Mouse (Mus musculus) heart, postnatal 0 days (tissue): Measurements from ENCODE around the gene Pygl. TPM values are rescaled to one million over a fixed set of nuclear protein-coding genes. Genes with fewer than 3 reads are reported as not detected.

Experiments
- ATAC-seq: fragments of 200-750 bp; cut with Nextera tagmentation; 2 replicates; pipeline ENCODE4 v1.8.0; 2017; ENCODE audit warnings: low read depth, moderate number of reproducible peaks, moderate library complexity; ENCODE audit not compliant: insufficient read depth
- DNase-seq: peaks from one replicate; pipeline ENCODE4 v3.0.0-alpha.2; 2016; ENCODE audit warnings: low spot score
- H3K27ac ChIP-seq: fragments of 300-500 bp; sonication (generic); 2 replicates; pipeline ENCODE4 v1.5.1; 2014; ENCODE audit warnings: low read depth, mild to moderate bottlenecking
- H3K27me3 ChIP-seq: fragments of 300-500 bp; sonication (generic); 2 replicates; pipeline ENCODE4 v1.6.1; 2014; ENCODE audit warnings: low read length, mixed read lengths; ENCODE audit not compliant: control insufficient read depth, insufficient read depth
- H3K36me3 ChIP-seq: fragments of 300-500 bp; sonication (generic); replicated peaks from 2 replicates; pipeline ENCODE4 v1.6.1; 2014; ENCODE audit warnings: low read length, mixed read lengths; ENCODE audit not compliant: control insufficient read depth, insufficient read depth
- H3K4me1 ChIP-seq: fragments of 300-500 bp; sonication (generic); 2 replicates; pipeline ENCODE4 v1.6.1; 2014; ENCODE audit warnings: antibody characterized with exemption; ENCODE audit not compliant: control insufficient read depth, insufficient read depth
- H3K4me2 ChIP-seq: fragments of 300-500 bp; sonication (generic); 2 replicates; pipeline ENCODE4 v1.6.1; 2014; ENCODE audit warnings: low read depth, mild to moderate bottlenecking, low read length, moderate library complexity
- H3K4me3 ChIP-seq: fragments of 300-500 bp; sonication (generic); 2 replicates; pipeline ENCODE4 v1.5.1; 2014; ENCODE audit warnings: low read depth, low read length
- H3K9ac ChIP-seq: fragments of 300-500 bp; sonication (generic); replicated peaks from 2 replicates; pipeline ENCODE4 v1.6.1; 2014; ENCODE audit warnings: low read depth, low read length, mixed read lengths
- H3K9me3 ChIP-seq: fragments of 300-500 bp; sonication (generic); replicated peaks from 2 replicates; pipeline ENCODE4 v1.6.1; 2016; ENCODE audit warnings: low read length; ENCODE audit not compliant: control insufficient read depth
- CTCF ChIP-seq: IDR thresholded peaks from 2 replicates; pipeline ENCODE4 v1.5.1; 2016; ENCODE audit warnings: antibody characterized with exemption, control low read depth, low read depth
- EP300 ChIP-seq: IDR thresholded peaks from 2 replicates; pipeline ENCODE4 v1.6.1; 2016; ENCODE audit warnings: antibody characterized with exemption, low read depth
- WGBS: fragments of 180-500 bp; shearing (Covaris S2); extraction: QIAGEN DNeasy Blood & Tissue Kit; methylation state at CpG from one replicate; pipeline ENCODE4 v1.1.7; 2014; 5-methylcytosine and 5-hydroxymethylcytosine counted together
- polyA plus RNA-seq: library from polyadenylated mRNA; unstranded; fragments of >200 nt; fragmentation: Nextera tagmentation; extraction: Ambion mirVana; gene quantifications from 2 replicates; pipeline ENCODE4 v1.2.1, GENCODE M21; 2015
- total RNA-seq: library from RNA; depleted of rRNA; stranded (reverse); fragments of >200 nt; gene quantifications from 2 replicates; pipeline ENCODE4 v1.2.3, GENCODE M21; 2014; ENCODE audit warnings: low replicate concordance

Pygl gene
- total and polyA plus RNA-seq, 2 experiments from 2014 or later, result 31.6 to 43.2 TPM

- WGBS, result 16% methylated on average over 5 of the region's 5 CpGs
- peaks cover 16% of the 10 kb centered on the region for H3K4me1 ChIP-seq
- H3K4me2 ChIP-seq, result peak overlapping the region; percentile 73
- H3K4me3 ChIP-seq, result peak overlapping the region; percentile 51
- DNase-seq, result no peak
- no peak for ATAC-seq
- TF ChIP-seq CTCF, result no peak
- no peak for TF ChIP-seq EP300
- H3K27ac ChIP-seq, result peak overlapping the region; percentile 71
- no peaks in the 10 kb centered on the region for H3K27me3 ChIP-seq
- peak overlapping the region; percentile 30 for H3K9ac ChIP-seq
- no peaks in the 10 kb centered on the region for H3K9me3 ChIP-seq
- no peaks in the 10 kb centered on the region; the same call in 1 of the 2 replicates for H3K36me3 ChIP-seq
Observed at GRCm38 (mm10) chr12:70226655-70227054, 4.6 kb downstream of the Pygl start.

GRCm38 (mm10) chr12:70223331-70223730, 8.0 kb downstream of the Pygl start:
- Histone ChIP-seq H3K4me3 (no peak overlapping the region), H3K9ac (no peak overlapping the region), H3K4me1 (peaks cover 9% of the 10 kb centered on the region), H3K4me2 (no peak overlapping the region), H3K9me3 (no peaks in the 10 kb centered on the region), H3K27ac (no peak overlapping the region), H3K36me3 (peaks cover 19% of the 10 kb centered on the region), H3K27me3 (no peaks in the 10 kb centered on the region)
- TF ChIP-seq EP300 (no peak), CTCF (no peak)
- ATAC-seq, result no peak
- 47% methylated on average over 4 of the region's 4 CpGs for WGBS
- no peak for DNase-seq

- no peaks in the 10 kb centered on the region for H3K27me3 ChIP-seq
- peaks cover 1% of the 10 kb centered on the region for H3K4me1 ChIP-seq
- peaks cover 24% of the 10 kb centered on the region for H3K36me3 ChIP-seq
- H3K4me3 ChIP-seq, result no peak overlapping the region
- 88% methylated on average over 5 of the region's 5 CpGs for WGBS
- ATAC-seq (no peak), DNase-seq (no peak)
- no peak overlapping the region for H3K27ac ChIP-seq
- H3K4me2 ChIP-seq, result no peak overlapping the region
- TF ChIP-seq CTCF (no peak), EP300 (no peak)
- H3K9me3 ChIP-seq, result no peaks in the 10 kb centered on the region
- H3K9ac ChIP-seq, result no peak overlapping the region
Observed at GRCm38 (mm10) chr12:70221425-70221824, 9.9 kb downstream of the Pygl start.

GRCm38 (mm10) chr12:70218795-70219540, 12.3 kb downstream of the Pygl start:
- 81% methylated on average over 8 of the region's 8 CpGs for WGBS
- Histone ChIP-seq H3K4me3 (no peak overlapping the region), H3K4me2 (no peak overlapping the region), H3K36me3 (peaks cover 27% of the 10 kb centered on the region), H3K9ac (no peak overlapping the region), H3K27me3 (no peaks in the 10 kb centered on the region), H3K9me3 (no peaks in the 10 kb centered on the region), H3K27ac (no peak overlapping the region), H3K4me1 (no peaks in the 10 kb centered on the region)
- no peak for DNase-seq
- ATAC-seq, result no peak
- TF ChIP-seq EP300 (no peak), CTCF (no peak)

GRCm38 (mm10) chr12:70216229-70216800, 15.0 kb downstream of the Pygl start:
- no peak overlapping the region for H3K4me3 ChIP-seq

More at GRCm38 (mm10) chr12:70216229-70216800, 15.0 kb downstream of the Pygl start:
- Histone ChIP-seq H3K4me2 (no peak overlapping the region), H3K9ac (no peak overlapping the region), H3K27ac (no peak overlapping the region), H3K36me3 (peaks cover 38% of the 10 kb centered on the region), H3K4me1 (no peaks in the 10 kb centered on the region), H3K27me3 (no peaks in the 10 kb centered on the region), H3K9me3 (no peaks in the 10 kb centered on the region)
- TF ChIP-seq CTCF (no peak), EP300 (no peak)
- DNase-seq (no peak), ATAC-seq (no peak)
- WGBS, result 62% methylated on average over 16 of the region's 16 CpGs
